Mouse (Mus musculus) bone marrow, adult 2 months (tissue): ENCODE measurements around the gene Gm2007.
"Not testable (repeated sequence)": the region's sequence is repeated elsewhere in the genome, so short reads cannot be mapped to it uniquely, and the experiment has no call there.

ENCODE experiments used
- CTCF ChIP-seq: fragments of 200-500 bp; IDR thresholded peaks from 2 replicates; pipeline ENCODE4 v1.5.1; 2011; ENCODE audit warnings: low read length, control low read depth; ENCODE audit not compliant: control insufficient read depth, insufficient read depth
- POLR2A ChIP-seq: fragments of 200-500 bp; IDR thresholded peaks from 2 replicates; pipeline ENCODE4 v1.6.1; 2011; ENCODE audit warnings: low read depth, mild to moderate bottlenecking, control low read depth, low read length, borderline replicate concordance; ENCODE audit not compliant: control insufficient read depth

DNA sequence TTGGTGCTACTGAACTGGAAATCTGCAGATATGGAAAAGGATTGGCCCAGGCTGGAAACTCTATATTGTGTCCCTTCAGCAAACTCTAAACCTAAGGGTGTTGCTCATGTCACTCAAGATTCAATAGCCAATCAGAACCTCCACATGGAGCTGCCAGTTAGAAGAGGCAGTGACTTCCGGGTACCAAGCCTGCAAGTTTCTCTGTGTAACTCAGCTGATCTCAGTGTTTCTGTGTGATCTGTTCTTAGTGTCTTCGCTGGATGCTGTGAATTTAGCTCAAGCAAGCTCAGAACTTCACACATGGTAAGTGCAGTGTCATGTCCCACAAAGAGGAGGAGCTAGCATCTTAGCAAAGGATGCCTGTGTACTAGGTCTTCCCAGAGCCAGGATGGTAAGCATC is at the start of gene Gm2007:
- TF ChIP-seq CTCF, POLR2A: not testable (repeated sequence)
